Mouse (Mus musculus): ENCODE measurements around the gene B3gnt9. TPM values are rescaled to one million over a fixed set of nuclear protein-coding genes. Genes with fewer than 3 reads are reported as not detected.
A peak's percentile ranks its signal among the peaks of the same experiment; 100 is the strongest.
"Not testable (repeated sequence)": the region's sequence is repeated elsewhere in the genome, so short reads cannot be mapped to it uniquely, and the experiment has no call there.

The B3gnt9 gene
- polyA plus RNA-seq, 1 experiment from 2014 or later, result 26.0 TPM

DNA sequence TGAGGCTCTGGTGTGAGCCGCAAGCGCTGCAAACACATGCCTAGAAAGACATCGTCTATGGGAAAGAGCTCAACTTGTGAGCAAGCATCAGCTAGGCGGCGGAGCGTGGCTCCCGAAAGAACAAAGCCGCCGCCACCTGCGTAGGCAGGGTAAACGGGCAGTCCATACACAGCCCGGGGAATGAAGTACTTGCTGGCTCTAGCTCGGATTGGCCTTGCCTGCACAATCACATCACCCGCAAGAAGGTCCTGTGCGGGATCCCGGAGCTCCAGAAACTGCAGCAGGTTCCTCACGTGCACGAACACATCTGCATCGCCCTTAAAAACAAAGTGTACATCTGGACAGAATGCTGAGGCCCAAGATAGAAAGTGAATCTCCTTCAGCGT is 1.2 kb downstream of the B3gnt9 start:
- Histone ChIP-seq H3K9ac (peak overlapping the region; percentile 54; the same call in 1 of the 2 replicates), H3K4me1 (peaks cover 31% of the 10 kb centered on the region), H3K27ac (no peak overlapping the region), H3K27me3 (peaks cover 24% of the 10 kb centered on the region), H3K4me3 (peak overlapping the region; percentile 54), H3K36me3 (peaks cover 45% of the 10 kb centered on the region), H3K4me2 (peak overlapping the region; percentile 97), H3K9me3 (no peaks in the 10 kb centered on the region)
- no peak for ATAC-seq (ENCODE audit: borderline replicate concordance, extremely low read depth, low FRiP score, low TSS enrichment)
- WGBS, result 42% methylated on average over 20 of the region's 20 CpGs

GRCm38 (mm10) chr8:105252680-105253537 is 2.0 kb downstream of the B3gnt9 start:
- H3K4me2 ChIP-seq, result peak overlapping the region; percentile 97
- no peak overlapping the region for H3K4me3 ChIP-seq
- no peaks in the 10 kb centered on the region for H3K9me3 ChIP-seq
- H3K27ac ChIP-seq, result no peak overlapping the region
- H3K9ac ChIP-seq, result no peak overlapping the region
- H3K27me3 ChIP-seq, result peaks cover 16% of the 10 kb centered on the region
- WGBS, result 74% methylated on average over 10 of the region's 10 CpGs
- peaks cover 28% of the 10 kb centered on the region for H3K4me1 ChIP-seq
- ATAC-seq (ENCODE audit: borderline replicate concordance, extremely low read depth, low FRiP score, low TSS enrichment), result no peak
- H3K36me3 ChIP-seq, result peaks cover 54% of the 10 kb centered on the region

GRCm38 (mm10) chr8:105251954-105252353 is 3.0 kb downstream of the B3gnt9 start:
- Histone ChIP-seq H3K4me1 (peaks cover 28% of the 10 kb centered on the region), H3K4me3 (no peak overlapping the region), H3K27ac (no peak overlapping the region), H3K9ac (no peak overlapping the region), H3K27me3 (peaks cover 9% of the 10 kb centered on the region; the same call in 1 of the 2 replicates), H3K4me2 (no peak overlapping the region), H3K9me3 (no peaks in the 10 kb centered on the region), H3K36me3 (peaks cover 63% of the 10 kb centered on the region)
- WGBS, result 91% methylated on average over 6 of the region's 6 CpGs
- ATAC-seq (ENCODE audit: borderline replicate concordance, extremely low read depth, low FRiP score, low TSS enrichment), result no peak

DNA sequence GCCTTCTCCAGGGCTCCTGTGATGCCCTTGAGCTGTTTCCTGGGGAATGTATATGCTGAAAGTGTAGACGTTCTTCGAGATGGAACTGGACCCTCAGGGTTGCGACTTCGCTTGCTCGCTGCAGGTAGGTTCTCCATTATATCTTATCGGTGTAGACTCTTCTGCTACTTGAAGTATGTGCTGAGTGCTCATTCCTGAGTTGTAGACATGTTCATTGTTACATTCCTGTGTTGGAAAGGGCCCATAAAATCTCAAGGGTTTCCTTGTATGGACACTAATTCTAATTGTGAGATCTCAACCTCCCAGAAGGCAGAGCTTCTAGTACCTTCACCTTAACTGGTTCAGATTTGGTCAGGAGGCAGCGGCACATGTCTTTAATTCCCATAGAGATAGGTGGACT is 13.9 kb downstream of the B3gnt9 start:
- Histone ChIP-seq H3K27ac (no peak overlapping the region), H3K4me3 (no peak overlapping the region), H3K36me3 (peaks cover 45% of the 10 kb centered on the region), H3K4me1 (no peaks in the 10 kb centered on the region), H3K9ac (no peak overlapping the region), H3K4me2 (no peak overlapping the region), H3K9me3 (no peaks in the 10 kb centered on the region), H3K27me3 (no peaks in the 10 kb centered on the region)
- no peak for ATAC-seq (ENCODE audit: borderline replicate concordance, extremely low read depth, low FRiP score, low TSS enrichment)
- WGBS, result 85% methylated on average over 7 of the region's 7 CpGs

GRCm38 (mm10) chr8:105237442-105238142 is 17.4 kb downstream of the B3gnt9 start:
- Histone ChIP-seq H3K4me3 (no peak overlapping the region), H3K36me3 (peaks cover 63% of the 10 kb centered on the region), H3K9ac (no peak overlapping the region), H3K27ac (no peak overlapping the region), H3K4me2 (no peak overlapping the region), H3K9me3 (no peaks in the 10 kb centered on the region), H3K4me1 (0 out of 2 replicates have a peak, but pooled peaks cover 2% of the 10 kb centered on the region), H3K27me3 (no peaks in the 10 kb centered on the region)
- 93% methylated on average over 14 of the region's 14 CpGs for WGBS
- no peak for ATAC-seq (ENCODE audit: borderline replicate concordance, extremely low read depth, low FRiP score, low TSS enrichment)

GRCm38 (mm10) chr8:105235206-105235605 is 19.7 kb downstream of the B3gnt9 start:
- 69% methylated on average over 1 of the region's 1 CpGs for WGBS
- H3K36me3 ChIP-seq, result peaks cover 47% of the 10 kb centered on the region
- no peak for ATAC-seq (ENCODE audit: borderline replicate concordance, extremely low read depth, low FRiP score, low TSS enrichment)
- no peak overlapping the region for H3K9ac ChIP-seq
- no peak overlapping the region for H3K27ac ChIP-seq
- no peak overlapping the region for H3K4me3 ChIP-seq
- no peak overlapping the region for H3K4me2 ChIP-seq
- 0 out of 2 replicates have a peak, but pooled peaks cover 2% of the 10 kb centered on the region for H3K4me1 ChIP-seq
- no peaks in the 10 kb centered on the region for H3K9me3 ChIP-seq
- no peaks in the 10 kb centered on the region for H3K27me3 ChIP-seq

GRCm38 (mm10) chr8:105233126-105233935 is 21.6 kb downstream of the B3gnt9 start:
- Histone ChIP-seq H3K9me3 (no peaks in the 10 kb centered on the region), H3K4me1 (0 out of 2 replicates have a peak, but pooled peaks cover 2% of the 10 kb centered on the region), H3K27ac (no peak overlapping the region), H3K36me3 (peaks cover 31% of the 10 kb centered on the region), H3K4me2 (no peak overlapping the region), H3K9ac (no peak overlapping the region), H3K27me3 (no peaks in the 10 kb centered on the region), H3K4me3 (no peak overlapping the region)
- no peak for ATAC-seq (ENCODE audit: borderline replicate concordance, extremely low read depth, low FRiP score, low TSS enrichment)
- WGBS, result 24% methylated on average over 1 of the region's 1 CpGs

GRCm38 (mm10) chr8:105232321-105232693 is 22.6 kb downstream of the B3gnt9 start:
- not testable (repeated sequence) for H3K27me3 ChIP-seq; H3K4me2 ChIP-seq; H3K4me1 ChIP-seq; H3K4me3 ChIP-seq; H3K9ac ChIP-seq; H3K27ac ChIP-seq; H3K9me3 ChIP-seq; ATAC-seq (ENCODE audit: borderline replicate concordance, extremely low read depth, low FRiP score, low TSS enrichment)
- peaks cover 31% of the 10 kb centered on the region for H3K36me3 ChIP-seq
- WGBS, result 95% methylated on average over 4 of the region's 4 CpGs

DNA sequence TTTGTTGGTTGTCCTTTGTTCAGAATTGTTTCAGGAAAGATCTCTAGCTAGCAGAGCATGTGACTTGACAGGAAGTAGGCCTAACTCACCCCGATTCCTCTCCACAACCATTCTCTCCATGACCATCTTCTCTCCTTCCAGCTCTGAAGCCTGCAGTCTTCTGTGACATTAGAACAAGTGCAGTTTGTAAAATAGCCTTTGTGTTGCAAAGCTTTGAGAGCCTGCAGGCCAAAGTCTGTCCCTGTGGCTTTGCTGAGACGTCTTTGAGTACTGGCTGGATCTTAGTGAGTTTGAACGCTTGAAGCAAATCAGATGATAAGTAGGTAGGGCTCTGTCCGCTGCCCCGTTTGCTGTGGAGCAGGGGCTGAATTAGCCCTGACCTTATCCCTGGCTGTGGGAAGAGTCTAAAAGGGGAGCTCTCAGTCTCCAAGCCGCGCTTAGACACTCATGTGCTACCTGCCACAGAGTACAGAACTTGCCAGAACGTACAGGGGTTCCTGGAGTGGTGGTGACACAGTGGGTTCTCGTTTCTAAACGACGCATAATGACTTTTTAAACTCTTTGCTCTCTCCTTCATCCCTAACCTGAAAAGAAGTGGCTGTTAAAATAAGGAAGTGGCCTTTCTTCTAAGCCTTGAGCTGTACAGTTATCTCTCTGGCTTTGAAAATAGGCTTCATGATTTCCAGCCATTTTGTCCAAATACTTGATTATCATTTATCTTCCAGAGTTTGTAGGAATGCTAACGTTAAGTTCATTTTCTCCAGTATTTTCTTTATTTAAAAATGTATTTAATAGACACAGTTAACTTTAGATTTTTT is 23.2 kb downstream of the B3gnt9 start:
- Histone ChIP-seq H3K9ac (no peak overlapping the region), H3K4me1 (peaks cover 8% of the 10 kb centered on the region), H3K36me3 (peaks cover 31% of the 10 kb centered on the region), H3K27ac (no peak overlapping the region), H3K4me2 (no peak overlapping the region), H3K9me3 (no peaks in the 10 kb centered on the region), H3K27me3 (no peaks in the 10 kb centered on the region), H3K4me3 (no peak overlapping the region)
- 74% methylated on average over 12 of the region's 12 CpGs for WGBS
- ATAC-seq (ENCODE audit: borderline replicate concordance, extremely low read depth, low FRiP score, low TSS enrichment), result no peak

- peak overlapping the region; percentile 89 for H3K27ac ChIP-seq
- H3K4me2 ChIP-seq, result peak overlapping the region; percentile 87
- no peak for ATAC-seq (ENCODE audit: borderline replicate concordance, extremely low read depth, low FRiP score, low TSS enrichment)
- H3K9ac ChIP-seq, result peak overlapping the region; percentile 64
- 12% methylated on average over 6 of the region's 6 CpGs for WGBS
- H3K4me3 ChIP-seq, result peak overlapping the region; percentile 65
- H3K9me3 ChIP-seq, result no peaks in the 10 kb centered on the region
- peaks cover 24% of the 10 kb centered on the region for H3K4me1 ChIP-seq
- H3K27me3 ChIP-seq, result no peaks in the 10 kb centered on the region
- H3K36me3 ChIP-seq, result no peaks in the 10 kb centered on the region
Measured at GRCm38 (mm10) chr8:105225917-105226316, 29.0 kb downstream of the B3gnt9 start.

GRCm38 (mm10) chr8:105225272-105225593 is 29.7 kb downstream of the B3gnt9 start:
- H3K4me2 ChIP-seq, result peak overlapping the region; percentile 87
- H3K9ac ChIP-seq, result peak overlapping the region; percentile 64
- H3K27ac ChIP-seq, result peak overlapping the region; percentile 89
- no peaks in the 10 kb centered on the region for H3K36me3 ChIP-seq
- WGBS, result under 1% methylated on average over 27 of the region's 27 CpGs
- H3K9me3 ChIP-seq, result no peaks in the 10 kb centered on the region
- no peaks in the 10 kb centered on the region for H3K27me3 ChIP-seq
- H3K4me1 ChIP-seq, result peaks cover 24% of the 10 kb centered on the region
- ATAC-seq (ENCODE audit: borderline replicate concordance, extremely low read depth, low FRiP score, low TSS enrichment), result no peak
- H3K4me3 ChIP-seq, result peak overlapping the region; percentile 65
